ENCODE assay signal across 8 mouse cellular contexts in the genomic region with DNA sequence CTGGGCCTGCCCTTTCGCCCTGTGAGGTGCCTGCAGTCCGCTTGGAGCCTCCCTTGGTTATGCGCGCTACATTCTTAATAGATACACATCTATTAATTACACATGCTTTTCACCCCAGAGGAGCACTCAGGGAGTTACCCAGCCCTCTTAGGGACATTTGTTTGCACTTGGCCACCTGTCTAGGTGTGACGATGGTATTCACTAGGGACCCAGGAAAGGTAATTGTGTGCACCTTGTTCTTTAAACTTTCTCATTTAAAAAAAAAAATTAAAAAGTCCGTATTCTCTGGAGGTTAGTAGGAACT. TPM values are rescaled to one million over a fixed set of nuclear protein-coding genes. Genes with fewer than 3 reads are reported as not detected.
DNase-seq lines count a peak whose midpoint lies in the region; ATAC-seq lines count a peak whose summit lies in the region.

No protein-coding gene starts in this region.

- no peak overlapping the region for H3K27ac ChIP-seq in embryonic facial prominence, embryonic 15.5 days (replicated peaks)
- H3K27ac ChIP-seq in limb, embryonic 13.5 days: no peak overlapping the region

- intact Hi-C loops in heart, postnatal 10 days (cut with DNase I): loop anchor here (5.0 kb wide), 1 partner anchor 73 kb away; no protein-coding TSS in a partner anchor
- intact Hi-C loops in gastrocnemius, postnatal 14 days (cut with DNase I; ENCODE audit: low total_unique reads): no loop called here

- ATAC-seq in embryonic facial prominence, embryonic 15.5 days (ENCODE audit: insufficient number of reproducible peaks, low FRiP score, low TSS enrichment, low read depth): no peak
- 0 out of 2 replicates have a peak, but pooled peaks have one; percentile 12 for ATAC-seq in limb, embryonic 13.5 days (ENCODE audit: low FRiP score, low read depth)

- peak; percentile 4 to 21 for DNase-seq in heart, adult 18-20 months
- no peak for DNase-seq in heart, postnatal 10 days
- DNase-seq in B cell, adult 2 months: peak; percentile 9 to 12
- DNase-seq in adrenal gland, postnatal 10 days: no peak
- no peak for DNase-seq in gastrocnemius, postnatal 14 days
- DNase-seq in layer of hippocampus, postnatal 36 days: no peak

- H3K4me2 ChIP-seq in embryonic facial prominence, embryonic 15.5 days (replicated peaks): peak overlapping the region; percentile 92
- H3K4me2 ChIP-seq in limb, embryonic 13.5 days (replicated peaks): peak overlapping the region; percentile 94

- peaks cover 13% of the 10 kb centered on the region for H3K4me1 ChIP-seq in embryonic facial prominence, embryonic 15.5 days
- H3K4me1 ChIP-seq in limb, embryonic 13.5 days: peaks cover 15% of the 10 kb centered on the region

- 4% methylated on average over 6 of the region's 6 CpGs for WGBS in embryonic facial prominence, embryonic 15.5 days
- WGBS in limb, embryonic 13.5 days: 2% methylated on average over 6 of the region's 6 CpGs

- H3K9ac ChIP-seq in embryonic facial prominence, embryonic 15.5 days: 0 out of 2 replicates have a peak overlapping the region, but pooled peaks have one; percentile 58
- peak overlapping the region; percentile 82 for H3K9ac ChIP-seq in limb, embryonic 13.5 days

- H3K9me3 ChIP-seq in embryonic facial prominence, embryonic 15.5 days (replicated peaks): no peaks in the 10 kb centered on the region
- no peaks in the 10 kb centered on the region for H3K9me3 ChIP-seq in limb, embryonic 13.5 days

- peak overlapping the region; percentile 76 for H3K4me3 ChIP-seq in embryonic facial prominence, embryonic 15.5 days (replicated peaks)
- H3K4me3 ChIP-seq in limb, embryonic 13.5 days: peak overlapping the region; percentile 79

- peaks cover 14% of the 10 kb centered on the region for H3K27me3 ChIP-seq in embryonic facial prominence, embryonic 15.5 days
- H3K27me3 ChIP-seq in limb, embryonic 13.5 days: peaks cover 16% of the 10 kb centered on the region; the same call in 1 of the 2 replicates

- no peaks in the 10 kb centered on the region for H3K36me3 ChIP-seq in embryonic facial prominence, embryonic 15.5 days
- H3K36me3 ChIP-seq in limb, embryonic 13.5 days: no peaks in the 10 kb centered on the region

RNA-seq across cellular contexts. Expression of a gene that starts 0.4 kb away (rescaled TPM):
- 1 to 10 TPM; 2.6 to 3.2 TPM for total RNA-seq in heart, adult 18-20 months (2021)
- 1 to 10 TPM; 9.8 to 10.0 TPM for total RNA-seq in heart, postnatal 10 days (2021)
- polyA plus RNA-seq in embryonic facial prominence, embryonic 15.5 days (2015; fragmentation: Nextera tagmentation; extraction: Ambion mirVana): 14.8 and 14.9 TPM in 2 replicates
- 16.7 and 20.7 TPM in 2 replicates for polyA plus RNA-seq in limb, embryonic 13.5 days (2015; fragmentation: Nextera tagmentation; extraction: Ambion mirVana)
- total RNA-seq in adrenal gland, postnatal 10 days (2021): 1 to 10 TPM; 5.0 to 5.4 TPM
- total RNA-seq in gastrocnemius, postnatal 14 days (2021): 1 to 10 TPM; 2.2 to 2.5 TPM
- total RNA-seq in layer of hippocampus, postnatal 36 days (2021): 10 to 100 TPM; 31.9 to 35.2 TPM

Comparison
In these comparisons a context has a peak if more than half of its experiments do, and no peak if none do; other contexts are left out.
1. DNase-seq: peak in heart, adult 18-20 months (2 of 2) and B cell, adult 2 months (2 of 2); none in heart, postnatal 10 days (0 of 2), adrenal gland, postnatal 10 days (single experiment), gastrocnemius, postnatal 14 days (single experiment) and layer of hippocampus, postnatal 36 days (0 of 2).